Comparison of ENCODE assay signal across 8 mouse cellular contexts in genomic region chr11:94937787-94938186, GRCm38 (mm10). TPM values are rescaled to one million over a fixed set of nuclear protein-coding genes. Genes with fewer than 3 reads are reported as not detected.
A peak's percentile ranks its signal among the peaks of the same experiment; 100 is the strongest.
DNase-seq lines count a peak whose midpoint lies in the region; ATAC-seq and TF ChIP-seq lines count a peak whose summit lies in the region.

No protein-coding gene starts in this region.

- DNase-seq in kidney, adult 11 months = no peak
- DNase-seq in urinary bladder, adult 2 months (ENCODE audit: low spot score) = no peak

- peaks cover 28% of the 10 kb centered on the region for H3K36me3 ChIP-seq in kidney, embryonic 15.5 days
- peaks cover 33% of the 10 kb centered on the region for H3K36me3 ChIP-seq in embryonic facial prominence, embryonic 15.5 days
- peaks cover 13% of the 10 kb centered on the region; the same call in 1 of the 2 replicates for H3K36me3 ChIP-seq in intestine, postnatal 0 days (ENCODE audit: control insufficient read depth, insufficient read depth)
- H3K36me3 ChIP-seq in neural tube, embryonic 13.5 days = no peaks in the 10 kb centered on the region

- H3K4me3 ChIP-seq in kidney, embryonic 15.5 days (replicated peaks) = peak overlapping the region; percentile 53
- H3K4me3 ChIP-seq in embryonic facial prominence, embryonic 15.5 days (replicated peaks) = peak overlapping the region; percentile 57
- peak overlapping the region; percentile 46 for H3K4me3 ChIP-seq in intestine, postnatal 0 days (ENCODE audit: low read depth, low read length)
- H3K4me3 ChIP-seq in neural tube, embryonic 13.5 days = peak overlapping the region; percentile 35

- WGBS in kidney, embryonic 15.5 days = under 1% methylated on average over 15 of the region's 15 CpGs
- 2% methylated on average over 15 of the region's 15 CpGs for WGBS in embryonic facial prominence, embryonic 15.5 days
- 2% methylated on average over 15 of the region's 15 CpGs for WGBS in intestine, postnatal 0 days
- WGBS in neural tube, embryonic 13.5 days = 1% methylated on average over 15 of the region's 15 CpGs

- no peaks in the 10 kb centered on the region for H3K9me3 ChIP-seq in kidney, embryonic 15.5 days (replicated peaks)
- no peaks in the 10 kb centered on the region for H3K9me3 ChIP-seq in embryonic facial prominence, embryonic 15.5 days (replicated peaks)
- H3K9me3 ChIP-seq in intestine, postnatal 0 days (ENCODE audit: control insufficient read depth) = no peaks in the 10 kb centered on the region
- no peaks in the 10 kb centered on the region for H3K9me3 ChIP-seq in neural tube, embryonic 13.5 days

- no peak for TF ChIP-seq CTCF in intestine, postnatal 0 days (IDR thresholded peaks at IDR 0.05; ENCODE audit: low read depth)

- no peak for ATAC-seq in kidney, embryonic 15.5 days (replicated peaks; ENCODE audit: low FRiP score)
- no peak for ATAC-seq in embryonic facial prominence, embryonic 15.5 days (ENCODE audit: insufficient number of reproducible peaks, low FRiP score, low TSS enrichment, low read depth)
- ATAC-seq in intestine, postnatal 0 days = no peak
- 0 out of 2 replicates have a peak, but pooled peaks have one; percentile 21 for ATAC-seq in neural tube, embryonic 13.5 days (ENCODE audit: low read depth)
- ATAC-seq in megakaryocyte-erythroid progenitor cell, adult 5-6 weeks (replicated peaks; ENCODE audit: low FRiP score, low TSS enrichment, poor library complexity, severe bottlenecking) = no peak
- no peak for ATAC-seq in inflammation-experienced regulatory T-cells, adult 6 months

- peaks cover 67% of the 10 kb centered on the region for H3K4me1 ChIP-seq in kidney, embryonic 15.5 days
- H3K4me1 ChIP-seq in embryonic facial prominence, embryonic 15.5 days = peaks cover 77% of the 10 kb centered on the region
- no peaks in the 10 kb centered on the region for H3K4me1 ChIP-seq in intestine, postnatal 0 days (replicated peaks; ENCODE audit: control insufficient read depth, insufficient read depth, low read length)
- H3K4me1 ChIP-seq in neural tube, embryonic 13.5 days (replicated peaks) = peaks cover 21% of the 10 kb centered on the region

- peak overlapping the region; percentile 84 for H3K4me2 ChIP-seq in kidney, embryonic 15.5 days
- peak overlapping the region; percentile 64 for H3K4me2 ChIP-seq in embryonic facial prominence, embryonic 15.5 days (replicated peaks)
- peak overlapping the region; percentile 69 for H3K4me2 ChIP-seq in intestine, postnatal 0 days (replicated peaks; ENCODE audit: low read depth)
- H3K4me2 ChIP-seq in neural tube, embryonic 13.5 days = peak overlapping the region; percentile 59

- H3K27me3 ChIP-seq in kidney, embryonic 15.5 days = peaks cover 56% of the 10 kb centered on the region
- H3K27me3 ChIP-seq in embryonic facial prominence, embryonic 15.5 days = peaks cover 6% of the 10 kb centered on the region; the same call in 1 of the 2 replicates
- peaks cover 38% of the 10 kb centered on the region for H3K27me3 ChIP-seq in intestine, postnatal 0 days (replicated peaks; ENCODE audit: control insufficient read depth, insufficient read depth, low read length)
- H3K27me3 ChIP-seq in neural tube, embryonic 13.5 days = peaks cover 78% of the 10 kb centered on the region

- peak overlapping the region; percentile 51 for H3K9ac ChIP-seq in kidney, embryonic 15.5 days
- H3K9ac ChIP-seq in embryonic facial prominence, embryonic 15.5 days = peak overlapping the region; percentile 56
- H3K9ac ChIP-seq in intestine, postnatal 0 days (ENCODE audit: low read depth, low read length) = 0 out of 2 replicates have a peak overlapping the region, but pooled peaks have one; percentile 26
- H3K9ac ChIP-seq in neural tube, embryonic 13.5 days = peak overlapping the region; percentile 52

- H3K27ac ChIP-seq in kidney, embryonic 15.5 days = peak overlapping the region; percentile 92
- H3K27ac ChIP-seq in embryonic facial prominence, embryonic 15.5 days (replicated peaks) = peak overlapping the region; percentile 98
- peak overlapping the region; percentile 15; the same call in 1 of the 2 replicates for H3K27ac ChIP-seq in intestine, postnatal 0 days (ENCODE audit: low read depth, low read length)
- H3K27ac ChIP-seq in neural tube, embryonic 13.5 days (replicated peaks) = no peak overlapping the region

RNA-seq across cellular contexts. Expression of gene Col1a1, which starts 1.8 kb away (rescaled TPM):
- polyA plus RNA-seq in kidney, embryonic 15.5 days (2015; fragmentation: Nextera tagmentation; extraction: Ambion mirVana) = 1,101 and 1,120 TPM in 2 replicates
- 4,177 and 4,242 TPM in 2 replicates for polyA plus RNA-seq in embryonic facial prominence, embryonic 15.5 days (2015; fragmentation: Nextera tagmentation; extraction: Ambion mirVana)
- polyA plus RNA-seq in intestine, postnatal 0 days (2015; fragmentation: Nextera tagmentation; extraction: Ambion mirVana) = 338 and 367 TPM in 2 replicates
- 187 and 207 TPM in 2 replicates for polyA plus RNA-seq in neural tube, embryonic 13.5 days (2015; fragmentation: Nextera tagmentation; extraction: Ambion mirVana)
- 953 and 1,532 TPM in 2 replicates for polyA plus RNA-seq in urinary bladder, adult 2 months (2012; rRNA removed)
- not detected in 2 replicates for total RNA-seq in megakaryocyte-erythroid progenitor cell, adult 5-6 weeks (2014; fragmentation: Nextera tagmentation)
- not detected in 2 replicates for total RNA-seq in megakaryocyte-erythroid progenitor cell, adult 5-6 weeks (2017)
- under 1 TPM; 0.13 to 0.62 (median 0.15) TPM for polyA plus RNA-seq in inflammation-experienced regulatory T-cells, adult 6 months (2017; shearing (Covaris generic))

RNA-seq across cellular contexts. Expression of gene Hils1, which starts 29.6 kb away (rescaled TPM):
- polyA plus RNA-seq in kidney, embryonic 15.5 days (2015; fragmentation: Nextera tagmentation; extraction: Ambion mirVana) = not detected in 2 replicates
- polyA plus RNA-seq in embryonic facial prominence, embryonic 15.5 days (2015; fragmentation: Nextera tagmentation; extraction: Ambion mirVana) = 0.25 TPM in 1 of 2 replicates, not detected in the other
- polyA plus RNA-seq in intestine, postnatal 0 days (2015; fragmentation: Nextera tagmentation; extraction: Ambion mirVana) = not detected in 2 replicates
- not detected in 2 replicates for polyA plus RNA-seq in neural tube, embryonic 13.5 days (2015; fragmentation: Nextera tagmentation; extraction: Ambion mirVana)
- polyA plus RNA-seq in urinary bladder, adult 2 months (2012; rRNA removed) = 0.19 and 0.22 TPM in 2 replicates
- total RNA-seq in megakaryocyte-erythroid progenitor cell, adult 5-6 weeks (2014; fragmentation: Nextera tagmentation) = not detected in 2 replicates
- not detected in 2 replicates for total RNA-seq in megakaryocyte-erythroid progenitor cell, adult 5-6 weeks (2017)
- polyA plus RNA-seq in inflammation-experienced regulatory T-cells, adult 6 months (2017; shearing (Covaris generic)) = not detected

RNA-seq across cellular contexts. Expression of gene Sgca, which starts 38.3 kb away (rescaled TPM):
- 1.2 and 1.7 TPM in 2 replicates for polyA plus RNA-seq in kidney, embryonic 15.5 days (2015; fragmentation: Nextera tagmentation; extraction: Ambion mirVana)
- 11.7 and 14.6 TPM in 2 replicates for polyA plus RNA-seq in embryonic facial prominence, embryonic 15.5 days (2015; fragmentation: Nextera tagmentation; extraction: Ambion mirVana)
- polyA plus RNA-seq in intestine, postnatal 0 days (2015; fragmentation: Nextera tagmentation; extraction: Ambion mirVana) = 0.18 and 0.55 TPM in 2 replicates
- polyA plus RNA-seq in neural tube, embryonic 13.5 days (2015; fragmentation: Nextera tagmentation; extraction: Ambion mirVana) = 1.8 TPM in 1 of 2 replicates, not detected in the other
- 69.2 and 93.5 TPM in 2 replicates for polyA plus RNA-seq in urinary bladder, adult 2 months (2012; rRNA removed)
- not detected in 2 replicates for total RNA-seq in megakaryocyte-erythroid progenitor cell, adult 5-6 weeks (2014; fragmentation: Nextera tagmentation)
- not detected in 2 replicates for total RNA-seq in megakaryocyte-erythroid progenitor cell, adult 5-6 weeks (2017)
- not detected for polyA plus RNA-seq in inflammation-experienced regulatory T-cells, adult 6 months (2017; shearing (Covaris generic))

RNA-seq across cellular contexts. Expression of gene Ppp1r9b, which starts 53.0 kb away (rescaled TPM):
- 10.0 and 10.6 TPM in 2 replicates for polyA plus RNA-seq in kidney, embryonic 15.5 days (2015; fragmentation: Nextera tagmentation; extraction: Ambion mirVana)
- polyA plus RNA-seq in embryonic facial prominence, embryonic 15.5 days (2015; fragmentation: Nextera tagmentation; extraction: Ambion mirVana) = 11.0 and 12.8 TPM in 2 replicates
- 6.3 and 7.1 TPM in 2 replicates for polyA plus RNA-seq in intestine, postnatal 0 days (2015; fragmentation: Nextera tagmentation; extraction: Ambion mirVana)
- 18.0 and 19.3 TPM in 2 replicates for polyA plus RNA-seq in neural tube, embryonic 13.5 days (2015; fragmentation: Nextera tagmentation; extraction: Ambion mirVana)
- 16.0 and 35.7 TPM in 2 replicates for polyA plus RNA-seq in urinary bladder, adult 2 months (2012; rRNA removed)
- total RNA-seq in megakaryocyte-erythroid progenitor cell, adult 5-6 weeks (2014; fragmentation: Nextera tagmentation) = 121 and 137 TPM in 2 replicates
- total RNA-seq in megakaryocyte-erythroid progenitor cell, adult 5-6 weeks (2017) = 174 and 229 TPM in 2 replicates
- polyA plus RNA-seq in inflammation-experienced regulatory T-cells, adult 6 months (2017; shearing (Covaris generic)) = 10 to 100 TPM; 19.1 to 24.8 (median 24.8) TPM

Comparison
In these comparisons a context has a peak if more than half of its experiments do, and no peak if none do; other contexts are left out.
1. RNA of gene Col1a1, which starts 1.8 kb away (polyA plus RNA-seq): 4,177 to 4,242 TPM in embryonic facial prominence, embryonic 15.5 days, 1,101 to 1,120 TPM in kidney, embryonic 15.5 days, 953 to 1,532 TPM in urinary bladder, adult 2 months, 338 to 367 TPM in intestine, postnatal 0 days and 187 to 207 TPM in neural tube, embryonic 13.5 days; 0.13 to 0.62 TPM in inflammation-experienced regulatory T-cells, adult 6 months; every median in the first group is over 100 times any median in the second.
2. Peak in every context shown above with its lines, with median percentiles within 50 percentile points of each other: H3K4me2 ChIP-seq, H3K4me3 ChIP-seq and H3K9ac ChIP-seq.